Mouse (Mus musculus) heart, adult 2 months (tissue): Measurements from ENCODE around the gene Acap3.

Source experiments
- CTCF ChIP-seq: fragments of 200-600 bp; IDR thresholded peaks from 2 replicates; pipeline ENCODE4 v1.8.1; 2022; ENCODE audit warnings: antibody characterized with exemption, mild to moderate bottlenecking, moderate library complexity
- EP300 ChIP-seq: fragments of 200-500 bp; IDR thresholded peaks from 2 replicates; pipeline ENCODE4 v1.6.1; 2011; ENCODE audit warnings: low read depth, low read length, control low read depth; ENCODE audit not compliant: insufficient read depth
- POLR2A ChIP-seq: fragments of 200-500 bp; IDR thresholded peaks from 2 replicates; pipeline ENCODE4 v1.6.1; 2011; ENCODE audit warnings: mild to moderate bottlenecking, low read depth, low read length, control low read depth; ENCODE audit not compliant: insufficient read depth

DNA sequence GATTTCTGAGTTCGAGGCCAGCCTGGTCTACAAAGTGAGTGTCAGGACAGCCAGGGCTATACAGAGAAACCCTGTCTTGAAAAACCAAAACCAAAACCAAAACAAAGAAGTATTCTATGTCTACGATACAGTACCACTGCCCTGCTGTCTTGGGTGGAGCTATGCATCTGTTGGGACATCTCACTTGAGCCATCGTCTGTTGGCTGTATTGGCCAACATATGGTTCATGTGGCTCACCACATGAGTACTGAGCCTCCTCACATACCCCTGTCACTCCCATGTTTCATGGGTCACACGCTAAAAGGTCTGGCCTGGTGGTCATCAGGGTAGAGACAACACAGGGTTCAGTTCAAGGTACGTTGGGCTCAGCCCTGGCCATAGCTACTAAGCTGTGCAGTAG, 5.3 kb upstream of the Acap3 start:
- TF ChIP-seq CTCF (no peak), POLR2A (no peak), EP300 (no peak)
